Mouse (Mus musculus) ES-E14 (cell line): Measurements from ENCODE around the gene Otud3. TPM values are rescaled to one million over a fixed set of nuclear protein-coding genes. Genes with fewer than 3 reads are reported as not detected.
A peak's percentile ranks its signal among the peaks of the same experiment; 100 is the strongest.

ENCODE experiments used
- DNase-seq: peaks from one replicate; pipeline ENCODE4 v3.0.0-alpha.2; 2013; ENCODE audit warnings: low read depth, low spot score
- H3K27ac ChIP-seq: 2 replicates; pipeline ENCODE4 v1.5.1; 2012; ENCODE audit warnings: low read depth, mild to moderate bottlenecking, low read length, moderate library complexity, mixed read lengths; ENCODE audit not compliant: poor library complexity, insufficient read depth, severe bottlenecking
- H3K36me3 ChIP-seq: 2 replicates; pipeline ENCODE4 v1.6.1; 2012; ENCODE audit warnings: mild to moderate bottlenecking, low read length, moderate library complexity, mixed read lengths; ENCODE audit not compliant: control insufficient read depth, poor library complexity, insufficient read depth, severe bottlenecking
- H3K4me1 ChIP-seq, 2 experiments: fragments of 150-350 bp in 1 of 2; sonication (generic) in 1 of 2; 2 replicates each; pipeline ENCODE4 v1.6.1; 2012; ENCODE audit warnings: low read length in 2 of 2, mild to moderate bottlenecking in 1 of 2, mixed read lengths in 1 of 2; ENCODE audit not compliant: control insufficient read depth in 2 of 2, insufficient read depth in 2 of 2, poor library complexity in 1 of 2
- H3K4me3 ChIP-seq, 2 experiments: fragments of 150-350 bp in 1 of 2; sonication (generic) in 1 of 2; 2 replicates each; pipeline ENCODE4 v1.5.1; 2012; ENCODE audit warnings: low read length in 2 of 2, low read depth in 1 of 2, mild to moderate bottlenecking in 1 of 2, mixed read lengths in 1 of 2; ENCODE audit not compliant: insufficient read depth in 1 of 2, poor library complexity in 1 of 2, severe bottlenecking in 1 of 2
- H3K9ac ChIP-seq: 2 replicates; pipeline ENCODE4 v1.6.1; 2012; ENCODE audit warnings: low read depth, mild to moderate bottlenecking, low read length, mixed read lengths; ENCODE audit not compliant: poor library complexity, insufficient read depth, severe bottlenecking
- H3K9me3 ChIP-seq: fragments of 150-350 bp; sonication (generic); 2 replicates; pipeline ENCODE4 v1.6.1; 2012; ENCODE audit warnings: low read depth, mild to moderate bottlenecking, low read length; ENCODE audit not compliant: control insufficient read depth, insufficient read depth
- CHD2 ChIP-seq: IDR thresholded peaks from 2 replicates; pipeline ENCODE4 v1.6.1; 2014; ENCODE audit warnings: mild to moderate bottlenecking, low read depth, low read length, inconsistent platforms
- HCFC1 ChIP-seq: IDR thresholded peaks from 2 replicates; pipeline ENCODE4 v1.6.1; 2012; ENCODE audit warnings: low read length, inconsistent platforms, borderline replicate concordance; ENCODE audit not compliant: insufficient read depth
- MAFK ChIP-seq: IDR thresholded peaks from 2 replicates; pipeline ENCODE4 v1.6.1; 2014; ENCODE audit warnings: mild to moderate bottlenecking, low read depth, low read length, inconsistent platforms; ENCODE audit not compliant: insufficient read depth
- ZC3H11A ChIP-seq: IDR thresholded peaks from 2 replicates; pipeline ENCODE4 v1.6.1; 2012; ENCODE audit warnings: low read depth, mild to moderate bottlenecking, inconsistent platforms, low read length, borderline replicate concordance
- ZNF384 ChIP-seq: IDR thresholded peaks from 2 replicates; pipeline ENCODE4 v1.6.1; 2012; ENCODE audit warnings: low read depth, low read length, inconsistent platforms
- in situ Hi-C, 2 experiments: fragments of 600-800 bp; cut with MboI; formaldehyde crosslinking; loops; one replicate each; pipeline ENCODE4 v1.15.1; 2025; ENCODE audit warnings: low sequenced_read_pairs in 2 of 2, inconsistent platforms in 1 of 2; ENCODE audit not compliant: unreplicated experiment in 2 of 2
- total RNA-seq: library from RNA; depleted of rRNA; stranded (reverse); fragments of 300-350 nt; gene quantifications from 2 replicates; pipeline ENCODE4 v1.2.3, GENCODE M21; 2012; rRNA removed

Gene Otud3
- 12.7 and 13.5 TPM in 2 replicates for total RNA-seq

DNA sequence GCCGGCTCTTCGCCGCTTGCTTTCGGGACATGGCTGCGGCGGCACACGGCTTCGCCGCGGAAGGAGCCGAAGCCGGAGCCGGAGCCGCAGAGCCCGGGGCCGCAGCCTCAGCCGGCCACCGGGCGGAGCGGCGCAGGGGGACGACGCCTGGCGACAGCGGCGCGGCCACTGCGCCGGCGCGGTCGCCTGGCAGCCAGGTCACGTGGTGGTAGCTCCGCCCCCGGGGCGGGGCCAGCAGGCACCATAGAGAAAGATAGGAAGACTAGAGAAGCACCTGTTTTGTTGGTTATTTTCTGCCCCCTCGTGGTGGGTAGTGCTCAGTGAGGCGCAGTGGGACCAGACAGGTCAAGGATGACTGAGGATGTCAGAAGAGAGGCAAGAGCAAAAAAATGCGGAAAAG is at the start of gene Otud3:
Gene Otud3 (minus strand): TSS at position 149 of the 400 bp plus-strand sequence.
- peak; percentile 98 for DNase-seq

DNA sequence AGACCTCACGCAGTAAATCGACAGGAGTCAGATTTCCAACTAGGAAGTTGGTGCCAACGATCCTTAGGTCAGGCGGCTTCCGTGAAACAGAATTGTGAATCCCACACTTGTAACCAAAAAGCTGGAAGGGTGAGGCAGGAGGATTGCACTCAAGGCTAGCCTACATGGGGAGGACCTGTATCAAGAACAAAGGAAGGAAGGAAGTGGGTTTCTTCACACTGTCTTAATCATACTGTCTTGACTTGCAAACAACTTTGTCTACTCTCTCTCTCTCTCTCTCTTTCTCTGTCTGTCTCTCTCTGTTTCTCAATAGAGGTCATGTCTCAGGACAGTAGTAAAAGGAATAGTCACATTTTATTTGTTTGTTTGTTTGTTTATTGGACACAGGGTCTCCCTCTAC is 49.0 kb upstream of the Otud3 start:
- Histone ChIP-seq H3K27ac (no peak overlapping the region), H3K36me3 (no peaks in the 10 kb centered on the region), H3K4me1 (peaks cover 0 to 5% of the 10 kb centered on the region in 2 experiments; a peak in 1 of 4 replicates), H3K4me3 (no peak overlapping the region), H3K9ac (no peak overlapping the region), H3K9me3 (no peaks in the 10 kb centered on the region)
- TF ChIP-seq ZC3H11A: no peak
- DNase-seq: no peak
- in situ Hi-C loops: no loop called here

More for the DNA sequence above, at the start of gene Otud3:
- H3K4me1 ChIP-seq: no peaks in the 10 kb centered on the region
- TF ChIP-seq ZNF384: 0 out of 2 replicates have a peak, but pooled peaks have one; percentile 29
- peak; percentile 54; the same call in 1 of the 2 replicates for TF ChIP-seq HCFC1
- TF ChIP-seq ZC3H11A: no peak
- TF ChIP-seq CHD2: no peak
- no peak for TF ChIP-seq MAFK
- in situ Hi-C loops: no loop called here
- H3K4me3 ChIP-seq: peak within 1 kb of the TSS; percentile 84 to 85
- H3K9ac ChIP-seq: peak within 1 kb of the TSS; percentile 78
- H3K36me3 ChIP-seq: peaks cover 5% of the 10 kb centered on the region; the same call in 1 of the 2 replicates
- H3K9me3 ChIP-seq: no peaks in the 10 kb centered on the region
- no peak within 1 kb of the TSS for H3K27ac ChIP-seq

DNA sequence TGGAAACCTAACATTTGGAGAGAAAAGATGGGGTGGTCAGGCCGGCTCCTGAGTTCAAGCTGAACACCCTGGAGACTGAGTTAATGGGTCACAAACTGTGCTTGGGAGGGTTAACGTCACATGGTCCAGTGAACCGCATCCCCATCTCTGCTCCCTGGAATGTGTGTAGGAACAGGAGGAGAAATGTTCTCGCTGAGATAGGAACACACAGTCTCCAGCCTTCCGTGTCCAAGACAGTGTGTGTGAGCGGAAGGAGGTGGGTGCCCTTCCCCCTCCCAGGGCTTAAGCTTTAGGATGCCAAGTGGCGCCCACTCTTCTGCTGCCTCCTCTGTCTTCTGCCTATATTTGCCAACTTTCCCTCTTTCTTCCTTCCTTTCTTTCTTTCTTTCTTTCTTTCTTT is 46.2 kb upstream of the Otud3 start:
- DNase-seq: no peak
- no peak overlapping the region for H3K9ac ChIP-seq
- in situ Hi-C loops: no loop called here
- no peaks in the 10 kb centered on the region for H3K4me1 ChIP-seq
- no peak for TF ChIP-seq CHD2
- TF ChIP-seq MAFK: no peak
- TF ChIP-seq HCFC1: no peak
- TF ChIP-seq ZNF384: no peak
- TF ChIP-seq ZC3H11A: no peak
- H3K36me3 ChIP-seq: no peaks in the 10 kb centered on the region
- H3K9me3 ChIP-seq: no peaks in the 10 kb centered on the region
- no peak overlapping the region for H3K27ac ChIP-seq
- no peak overlapping the region for H3K4me3 ChIP-seq

DNA sequence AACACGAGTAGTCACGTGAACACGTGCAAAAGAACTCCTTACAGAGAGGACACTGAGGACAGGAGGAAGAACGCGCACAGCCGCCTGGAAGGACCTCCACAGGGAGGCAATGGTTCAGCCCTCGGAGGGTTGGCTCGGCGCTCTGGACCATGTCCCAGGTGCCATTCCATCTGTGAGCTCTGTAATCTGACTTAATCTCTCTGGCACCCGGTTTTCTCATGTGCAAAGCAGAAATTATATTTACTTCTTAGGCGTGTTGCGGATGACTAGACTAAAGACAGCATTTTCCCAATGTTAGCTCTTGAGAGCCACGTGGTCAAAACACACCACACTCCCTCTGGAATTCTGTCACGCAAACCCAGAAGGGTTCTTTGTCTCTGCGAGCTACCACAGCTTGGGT is 45.4 kb upstream of the Otud3 start:
- in situ Hi-C loops: no loop called here
- TF ChIP-seq ZC3H11A: no peak
- TF ChIP-seq CHD2: no peak
- no peak overlapping the region for H3K27ac ChIP-seq
- no peak overlapping the region for H3K9ac ChIP-seq
- no peaks in the 10 kb centered on the region for H3K4me1 ChIP-seq
- H3K9me3 ChIP-seq: no peaks in the 10 kb centered on the region
- H3K4me3 ChIP-seq: no peak overlapping the region
- no peak for DNase-seq
- H3K36me3 ChIP-seq: no peaks in the 10 kb centered on the region

DNA sequence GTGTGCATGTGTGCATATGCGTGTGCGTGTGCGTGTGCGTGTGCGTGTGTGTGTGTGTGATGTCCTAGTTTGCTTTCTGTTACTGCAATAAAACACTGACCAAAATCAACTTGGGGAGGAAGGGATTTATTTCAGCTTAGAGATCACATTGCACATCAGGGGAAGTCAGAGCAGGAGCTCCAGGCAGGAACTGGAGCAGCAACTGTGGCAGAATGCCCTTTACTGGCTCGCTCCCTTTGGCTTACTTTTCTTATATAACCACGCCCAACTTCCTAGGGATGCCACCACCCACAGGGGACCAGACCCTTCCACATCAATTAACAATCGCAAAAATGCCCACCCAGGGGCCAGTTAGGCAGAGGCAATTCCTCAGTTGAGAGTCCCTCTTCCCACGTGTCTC is 44.9 kb upstream of the Otud3 start:
- no peak for DNase-seq
- no peak overlapping the region for H3K4me3 ChIP-seq
- H3K4me1 ChIP-seq: no peaks in the 10 kb centered on the region
- H3K36me3 ChIP-seq: no peaks in the 10 kb centered on the region
- no peak overlapping the region for H3K27ac ChIP-seq
- no peak for TF ChIP-seq ZC3H11A
- TF ChIP-seq ZNF384: no peak
- TF ChIP-seq MAFK: no peak
- no peak for TF ChIP-seq HCFC1
- no peak for TF ChIP-seq CHD2
- no peaks in the 10 kb centered on the region for H3K9me3 ChIP-seq
- in situ Hi-C loops: no loop called here
- no peak overlapping the region for H3K9ac ChIP-seq
